Mouse (Mus musculus) lung, adult 2 months (tissue): ENCODE results near the gene Irx4. TPM values are rescaled to one million over a fixed set of nuclear protein-coding genes. Genes with fewer than 3 reads are reported as not detected.

ENCODE experiments used
- DNase-seq: peaks from one replicate; pipeline ENCODE4 v3.0.0; 2022
- H3K4me1 ChIP-seq: fragments of 200-500 bp; 2 replicates; pipeline ENCODE4 v1.6.1; 2011; ENCODE audit warnings: low read length; ENCODE audit not compliant: control insufficient read depth, insufficient read depth
- H3K4me3 ChIP-seq: fragments of 200-500 bp; replicated peaks from 2 replicates; pipeline ENCODE3; 2011; ENCODE audit warnings: low read depth, mild to moderate bottlenecking, control low read depth, low read length; ENCODE audit errors: extremely low read depth
- CTCF ChIP-seq: fragments of 200-500 bp; IDR thresholded peaks from 2 replicates; pipeline ENCODE4 v1.5.1; 2011; ENCODE audit warnings: mild to moderate bottlenecking, low read length, control low read depth; ENCODE audit not compliant: insufficient read depth
- POLR2A ChIP-seq: fragments of 200-500 bp; IDR thresholded peaks from 2 replicates; pipeline ENCODE4 v1.6.1; 2011; ENCODE audit warnings: low read depth, mild to moderate bottlenecking, control low read depth, low read length, borderline replicate concordance; ENCODE audit errors: extremely low read depth
- WGBS: fragments of 180-500 bp; shearing (Covaris S2); methylation state at CpG from one replicate; pipeline ENCODE4 v1.1.7; 2018; 5-methylcytosine and 5-hydroxymethylcytosine counted together
- polyA plus RNA-seq: library from polyadenylated mRNA; depleted of rRNA; stranded (reverse); fragments of >200 nt; gene quantifications from 2 replicates; pipeline ENCODE4 v1.2.3, GENCODE M21; 2012

Gene Irx4
- polyA plus RNA-seq, 1 experiment: not detected

DNA sequence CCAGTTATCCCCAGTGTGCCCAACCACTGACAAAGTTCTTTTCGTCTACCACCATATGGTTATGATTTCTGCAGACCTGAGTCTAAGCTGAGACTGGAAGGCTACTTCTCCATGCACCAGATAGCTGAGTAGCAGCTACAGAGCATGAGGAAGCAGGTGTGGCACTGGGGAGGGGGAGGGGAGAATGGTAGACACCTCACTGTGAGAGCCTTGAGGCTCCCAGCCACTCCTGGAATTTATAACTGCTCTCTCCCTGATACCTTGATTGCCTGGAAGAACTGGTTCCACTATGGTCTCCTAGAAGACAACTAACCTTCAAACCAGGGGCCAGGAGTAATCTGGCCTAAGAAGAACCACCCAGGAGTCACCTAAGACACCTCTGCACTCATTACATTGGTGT, 18.9 kb downstream of the Irx4 start:
- H3K4me1 ChIP-seq: no peaks in the 10 kb centered on the region
- 75% methylated on average over 1 of the region's 1 CpGs for WGBS
- TF ChIP-seq POLR2A: no peak
- TF ChIP-seq CTCF: no peak

DNA sequence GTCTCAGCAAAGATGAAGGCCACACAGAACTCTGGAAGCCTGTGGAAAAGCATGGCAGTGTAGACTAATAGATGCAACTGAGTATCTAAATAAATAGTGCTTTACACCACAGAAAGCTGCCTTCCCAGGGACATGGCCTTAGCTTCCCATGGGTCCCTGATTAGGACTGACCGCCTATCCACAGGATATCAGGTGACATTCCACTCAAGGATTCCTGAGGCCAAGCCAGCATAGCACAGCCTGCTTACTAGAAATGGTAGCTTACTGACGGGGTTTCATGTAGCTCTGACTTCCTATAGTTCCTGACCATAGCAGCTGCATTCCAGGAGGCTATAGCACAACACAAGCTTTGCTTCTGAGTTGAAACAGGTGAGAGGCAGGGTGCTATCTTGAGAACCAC, 22.1 kb downstream of the Irx4 start:
- no peak for DNase-seq
- TF ChIP-seq POLR2A (no peak), CTCF (no peak)
- Histone ChIP-seq H3K4me1 (no peaks in the 10 kb centered on the region), H3K4me3 (no peak overlapping the region)
- WGBS: 66% methylated on average over 2 of the region's 2 CpGs

More for the DNA sequence above, 18.9 kb downstream of the Irx4 start:
- H3K4me3 ChIP-seq: no peak overlapping the region
- DNase-seq: no peak

DNA sequence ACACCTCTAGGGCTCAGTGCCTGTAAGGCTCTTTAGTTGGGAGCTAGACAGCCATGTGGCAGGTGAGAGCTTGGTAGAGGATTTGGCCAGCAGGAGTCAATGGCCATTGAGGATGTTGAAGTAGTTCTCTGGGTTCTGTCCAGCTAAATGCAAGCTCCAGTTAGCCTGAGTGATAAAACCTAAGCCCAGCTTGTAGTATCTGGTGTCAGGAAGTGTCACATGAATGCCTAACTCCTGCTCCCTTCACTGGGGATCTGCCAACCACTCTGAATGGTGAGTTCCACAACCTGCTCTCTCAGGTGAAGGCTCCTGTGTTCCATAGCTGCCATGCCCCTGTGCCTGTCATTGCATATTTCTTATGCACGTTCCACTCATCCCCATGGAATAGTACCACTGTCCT, 23.3 kb downstream of the Irx4 start:
- no peaks in the 10 kb centered on the region for H3K4me1 ChIP-seq
- H3K4me3 ChIP-seq: no peak overlapping the region
- DNase-seq: no peak
- WGBS: 97% methylated on average over 1 of the region's 1 CpGs
- no peak for TF ChIP-seq POLR2A
- no peak for TF ChIP-seq CTCF

DNA sequence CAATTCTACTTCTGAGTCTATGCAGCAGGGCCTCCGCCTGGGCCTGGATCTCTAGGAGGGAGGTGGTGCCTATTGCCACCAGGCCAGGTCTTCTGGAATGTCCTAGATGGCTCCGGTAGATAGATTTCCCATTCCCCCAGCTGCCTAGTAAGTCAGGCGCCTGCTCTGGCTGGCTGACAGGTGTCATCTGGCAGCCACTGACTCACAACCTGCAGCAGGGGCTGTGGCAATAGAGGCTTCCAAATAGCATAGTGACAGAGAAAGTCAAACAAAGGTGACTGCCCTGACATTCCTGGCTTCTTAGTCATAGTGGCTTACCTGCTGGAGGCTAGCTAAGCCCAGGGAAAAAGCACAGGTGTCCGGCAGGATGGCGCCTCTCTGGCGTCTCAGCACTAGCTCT, 29.9 kb downstream of the Irx4 start:
- TF ChIP-seq POLR2A (no peak), CTCF (no peak)
- WGBS: 64% methylated on average over 6 of the region's 6 CpGs
- Histone ChIP-seq H3K4me1 (no peaks in the 10 kb centered on the region), H3K4me3 (no peak overlapping the region)
- DNase-seq: no peak

DNA sequence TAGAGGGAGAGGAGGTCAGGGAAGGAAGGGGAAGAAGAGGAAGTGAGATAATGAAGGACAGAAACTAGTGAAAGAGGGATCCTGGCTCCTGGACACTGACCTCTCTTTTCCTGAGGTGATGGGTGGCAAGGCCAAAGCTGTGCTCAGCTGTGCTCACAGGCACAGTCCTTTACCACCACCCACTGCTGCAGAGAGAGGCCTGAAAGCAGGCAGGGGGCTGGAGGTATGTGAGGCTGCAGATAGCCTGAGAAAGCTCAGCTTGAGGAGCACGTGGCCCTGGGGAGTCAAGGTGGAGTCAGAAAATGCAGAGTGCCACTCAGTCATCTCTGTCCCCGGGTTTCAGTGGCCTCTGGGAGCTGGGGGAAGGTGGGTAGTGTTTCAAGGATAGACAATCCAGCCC, 30.8 kb downstream of the Irx4 start:
- TF ChIP-seq CTCF: no peak
- no peak for TF ChIP-seq POLR2A
- DNase-seq: no peak
- WGBS: 17% methylated on average over 2 of the region's 2 CpGs
- no peak overlapping the region for H3K4me3 ChIP-seq
- no peaks in the 10 kb centered on the region for H3K4me1 ChIP-seq

DNA sequence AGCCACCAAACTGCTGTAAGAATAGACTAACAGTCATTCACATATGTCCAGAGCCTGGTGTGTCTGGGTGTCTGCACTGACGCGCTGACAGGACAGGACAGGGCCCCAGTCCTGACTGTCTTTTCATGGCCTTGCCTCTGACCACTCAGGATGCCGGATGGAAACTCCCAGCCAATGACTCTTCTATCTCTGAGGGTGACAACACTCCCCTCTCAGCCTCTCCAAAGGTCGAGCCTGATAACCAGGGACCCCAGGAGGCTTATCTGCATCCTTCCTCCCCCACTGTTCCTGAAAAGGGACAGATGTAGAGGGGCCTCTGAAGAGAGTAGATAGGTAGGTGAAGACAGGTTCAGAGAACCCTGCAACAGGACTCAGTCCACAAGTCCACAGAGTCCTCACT, 38.4 kb downstream of the Irx4 start:
- WGBS: 53% methylated on average over 4 of the region's 4 CpGs
- TF ChIP-seq CTCF (no peak), POLR2A (no peak)
- H3K4me3 ChIP-seq: no peak overlapping the region

DNA sequence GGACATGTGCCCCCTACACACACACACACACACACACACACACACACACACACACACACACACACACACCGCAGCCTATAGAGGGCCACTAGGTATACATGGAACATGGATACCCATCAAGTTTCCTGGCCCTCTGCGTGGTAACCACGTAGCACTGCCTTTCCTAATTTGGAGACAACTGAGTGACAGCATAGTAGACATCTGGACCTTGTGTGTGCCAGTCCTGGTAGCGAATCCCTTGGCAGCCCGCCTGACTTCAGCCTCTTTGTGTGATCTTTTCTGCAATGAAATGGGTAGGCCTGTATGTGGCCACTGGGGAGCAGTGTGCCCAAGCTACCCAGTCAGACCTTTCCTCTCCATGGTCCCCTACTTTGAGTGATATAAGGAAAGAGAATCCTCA, 39.0 kb downstream of the Irx4 start:
- TF ChIP-seq POLR2A (no peak), CTCF (no peak)
- no peak for DNase-seq
- no peaks in the 10 kb centered on the region for H3K4me1 ChIP-seq
- WGBS: 82% methylated on average over 5 of the region's 5 CpGs
- no peak overlapping the region for H3K4me3 ChIP-seq

More for the DNA sequence above, 38.4 kb downstream of the Irx4 start:
- no peaks in the 10 kb centered on the region for H3K4me1 ChIP-seq
- DNase-seq: no peak

DNA sequence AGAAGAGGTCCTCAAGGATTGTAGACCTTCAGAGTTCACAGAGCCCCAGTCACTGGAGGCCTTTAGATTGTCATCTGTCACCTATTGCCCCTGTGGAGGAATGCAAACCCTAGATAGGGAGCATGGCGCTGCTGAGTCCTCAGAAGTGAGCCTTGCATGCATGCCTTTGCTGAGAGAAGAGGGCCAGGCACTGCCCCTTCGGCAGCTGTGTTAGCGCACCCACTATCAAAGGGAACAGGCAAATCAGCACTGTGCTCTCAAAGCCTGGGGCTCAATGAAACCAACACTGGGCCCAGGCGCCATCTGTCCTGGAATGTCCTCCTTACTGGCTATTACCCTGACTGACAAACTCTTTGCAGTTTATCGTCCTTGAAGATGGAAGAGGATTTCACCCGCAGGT, 44.5 kb downstream of the Irx4 start:
- TF ChIP-seq CTCF (no peak), POLR2A (no peak)
- no peaks in the 10 kb centered on the region for H3K4me1 ChIP-seq
- 61% methylated on average over 6 of the region's 6 CpGs for WGBS
- H3K4me3 ChIP-seq: no peak overlapping the region
- DNase-seq: no peak

DNA sequence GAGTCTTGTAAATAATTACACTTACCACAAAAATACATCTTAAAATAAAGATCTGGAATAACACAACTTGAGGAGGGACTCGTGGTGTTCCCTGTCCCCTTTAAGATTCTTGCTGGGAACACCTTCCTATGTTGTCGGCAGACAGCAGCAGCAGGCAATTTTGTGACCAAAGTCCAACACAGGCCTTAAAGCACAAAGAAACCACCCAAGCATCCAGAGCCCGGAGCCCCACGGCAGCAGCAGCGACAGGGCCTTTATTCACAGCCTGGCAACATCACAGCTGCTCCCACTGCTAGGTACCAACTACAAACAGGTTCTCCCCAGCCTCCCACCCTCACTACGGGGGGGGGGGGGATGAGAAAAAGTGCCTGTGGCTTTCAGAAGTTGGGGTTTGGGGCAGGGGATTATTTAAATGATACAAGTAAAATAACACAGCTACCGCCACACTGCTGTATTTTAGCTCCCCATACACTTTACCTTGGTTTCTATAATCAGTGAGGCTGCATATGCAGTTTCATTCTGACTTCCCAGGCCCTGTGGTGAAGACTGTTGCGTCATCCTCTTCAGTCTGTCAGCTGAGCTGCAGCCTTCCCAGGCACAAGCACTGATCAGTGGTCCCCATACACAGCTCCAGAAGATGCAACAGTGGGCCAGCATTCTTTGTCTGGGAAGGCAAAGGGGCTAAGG, 45.3 kb downstream of the Irx4 start:
- WGBS: 58% methylated on average over 8 of the region's 8 CpGs

DNA sequence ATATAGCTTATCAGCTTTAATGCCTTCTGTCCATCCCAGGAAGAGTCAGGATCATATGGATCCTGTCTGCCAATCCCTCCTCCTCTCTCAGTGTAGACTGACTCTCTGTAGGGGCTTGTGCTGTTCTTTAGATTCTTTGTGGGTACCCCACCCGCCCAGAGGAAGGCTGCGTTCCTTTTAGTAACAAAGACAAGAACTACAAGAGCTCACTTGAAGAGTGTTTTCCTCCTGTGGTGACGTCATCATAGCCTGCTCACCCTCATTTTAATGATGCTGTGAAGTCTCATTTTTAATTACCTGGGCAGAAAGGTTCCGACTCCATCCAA, 45.8 kb downstream of the Irx4 start:
- H3K4me3 ChIP-seq: no peak overlapping the region
- 58% methylated on average over 4 of the region's 4 CpGs for whole genome bisulfite sequencing
- no peak for DNase-seq
- TF ChIP-seq POLR2A (no peak), CTCF (no peak)
- H3K4me1 ChIP-seq: no peaks in the 10 kb centered on the region

More for the DNA sequence above, 45.3 kb downstream of the Irx4 start:
- Histone ChIP-seq H3K4me3 (no peak overlapping the region), H3K4me1 (no peaks in the 10 kb centered on the region)
- TF ChIP-seq CTCF: no peak
- no peak for TF ChIP-seq POLR2A
- no peak for DNase-seq
